Mouse (Mus musculus) olfactory bulb, adult 2 months (tissue): ENCODE results near the gene Rft1.

Experiments used
- CTCF ChIP-seq: fragments of 200-500 bp; IDR thresholded peaks from 2 replicates; pipeline ENCODE4 v1.5.1; 2012; ENCODE audit warnings: low read depth, mild to moderate bottlenecking, low read length, moderate library complexity; ENCODE audit not compliant: insufficient read depth
- POLR2A ChIP-seq: fragments of 200-500 bp; IDR thresholded peaks from 2 replicates; pipeline ENCODE4 v1.6.1; 2012; ENCODE audit warnings: mild to moderate bottlenecking, low read depth, low read length, moderate library complexity; ENCODE audit not compliant: insufficient read depth

- no peak for TF ChIP-seq CTCF
- no peak for TF ChIP-seq POLR2A
Measured at GRCm38 (mm10) chr14:30694786-30695185, 40.6 kb downstream of the Rft1 start.
